Mouse (Mus musculus): Measurements from ENCODE around the gene Gm49380. TPM values are rescaled to one million over a fixed set of nuclear protein-coding genes. Genes with fewer than 3 reads are reported as not detected.

Gene Gm49380
- polyA plus RNA-seq, 1 experiment from 2014 or later, result 0.12 TPM

DNA sequence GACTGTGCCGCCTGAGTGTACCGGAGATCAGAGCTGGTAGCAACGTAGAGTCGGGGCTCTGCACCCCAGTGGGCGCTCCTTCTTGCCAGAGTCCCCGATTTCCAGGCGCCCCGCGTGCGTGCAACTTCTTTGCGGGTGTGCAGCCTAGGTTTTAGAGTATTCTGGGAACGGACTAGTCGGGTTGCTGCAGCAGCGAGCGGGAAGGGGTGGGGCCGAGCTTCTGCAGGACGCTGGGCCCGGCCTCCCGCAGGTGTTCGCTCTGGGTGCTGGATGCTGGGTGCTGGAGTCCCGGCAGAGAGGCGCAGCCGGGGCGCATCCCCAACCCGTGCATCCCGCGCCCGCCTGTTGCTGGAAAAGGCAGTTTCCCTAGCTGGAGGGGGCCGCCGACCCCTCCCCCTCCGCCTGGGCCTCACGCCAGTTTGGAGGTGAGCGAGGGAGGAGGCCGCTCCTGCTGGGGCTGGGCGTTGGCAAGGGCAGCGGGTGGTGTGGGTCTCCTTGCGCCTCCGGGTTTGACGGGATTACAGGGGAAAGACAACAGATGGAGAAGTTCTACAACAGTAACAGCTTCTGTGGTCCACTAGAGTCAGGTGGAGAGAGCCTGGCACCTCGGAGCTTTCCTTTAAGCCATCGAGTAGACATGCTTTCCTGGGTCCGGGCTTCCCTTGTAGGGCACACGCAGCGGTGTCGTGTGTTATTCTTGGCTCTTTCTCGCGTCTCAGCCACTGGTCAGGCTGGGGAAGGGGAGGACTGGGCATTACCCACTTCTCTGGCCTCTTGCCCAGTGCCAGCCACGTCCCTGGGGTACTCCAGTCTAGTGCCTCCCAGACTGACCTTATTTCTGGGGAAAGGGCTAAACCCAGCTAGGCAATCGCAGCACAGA lies 21.8 kb upstream of the Gm49380 start:
- ATAC-seq, result peak; percentile 24; the same call in 1 of the 2 replicates
- 3% methylated on average over 49 of the region's 49 CpGs for WGBS

DNA sequence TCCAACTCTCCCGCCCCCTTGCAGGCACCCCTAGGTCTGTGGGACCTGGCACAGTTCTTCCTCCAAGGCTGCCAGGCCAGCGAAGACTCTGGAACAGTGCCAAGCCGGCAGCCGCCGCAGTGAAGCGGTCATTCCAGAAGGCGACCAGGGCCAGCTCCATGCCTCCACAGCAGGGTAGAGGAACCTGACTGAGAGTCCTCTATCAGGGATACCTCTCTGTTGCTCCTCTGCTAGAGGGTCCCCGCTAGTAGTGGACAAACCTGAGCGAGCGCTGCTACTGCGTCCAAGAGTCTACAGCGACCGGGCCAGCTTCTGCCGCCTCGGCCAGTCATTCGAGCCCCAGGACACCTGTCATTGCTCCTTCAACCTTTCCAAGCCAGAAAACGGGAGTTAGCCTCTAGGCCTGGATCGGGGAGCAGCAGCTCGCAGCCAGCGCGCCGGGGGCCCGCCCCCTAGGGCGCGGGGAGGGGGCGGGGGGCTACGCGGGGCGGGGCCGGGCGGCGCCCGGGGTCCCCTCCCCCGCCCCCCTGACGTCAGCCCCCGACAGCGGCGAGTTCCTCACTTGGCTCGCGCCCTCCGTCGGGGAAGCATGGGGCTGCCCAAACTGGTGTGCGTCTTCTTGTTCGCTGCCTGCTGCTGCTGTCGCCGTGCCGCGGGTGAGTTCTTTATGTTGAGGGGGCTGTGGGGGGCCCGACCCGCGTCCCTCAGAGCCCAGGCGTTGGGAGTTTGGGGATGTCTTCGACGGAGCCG lies 21.0 kb upstream of the Gm49380 start, which contains the start of gene Mcam:
Gene Mcam, plus strand, starts transcription at position 369 of the 750 bp plus-strand sequence.
- ATAC-seq, result peak; percentile 27
- no peaks in the 10 kb centered on the region for H3K36me3 ChIP-seq (ENCODE audit: control insufficient read depth, insufficient read depth, low read length)

More for the DNA sequence above, 21.8 kb upstream of the Gm49380 start:
- Histone ChIP-seq H3K36me3 (ENCODE audit: control insufficient read depth, insufficient read depth, low read length) (no peaks in the 10 kb centered on the region), H3K4me1 (ENCODE audit: control insufficient read depth, insufficient read depth, low read length) (peaks cover 39% of the 10 kb centered on the region), H3K4me2 (ENCODE audit: low read depth, low read length) (peak overlapping the region; percentile 95), H3K4me3 (ENCODE audit: low read length) (peak overlapping the region; percentile 75), H3K27me3 (replicated peaks; ENCODE audit: control insufficient read depth, insufficient read depth, low read length) (peaks cover 15% of the 10 kb centered on the region), H3K27ac (ENCODE audit: low read length) (peak overlapping the region; percentile 77), H3K9me3 (ENCODE audit: control insufficient read depth, low read length) (no peaks in the 10 kb centered on the region), H3K9ac (ENCODE audit: low read depth, low read length) (peak overlapping the region; percentile 75)

DNA sequence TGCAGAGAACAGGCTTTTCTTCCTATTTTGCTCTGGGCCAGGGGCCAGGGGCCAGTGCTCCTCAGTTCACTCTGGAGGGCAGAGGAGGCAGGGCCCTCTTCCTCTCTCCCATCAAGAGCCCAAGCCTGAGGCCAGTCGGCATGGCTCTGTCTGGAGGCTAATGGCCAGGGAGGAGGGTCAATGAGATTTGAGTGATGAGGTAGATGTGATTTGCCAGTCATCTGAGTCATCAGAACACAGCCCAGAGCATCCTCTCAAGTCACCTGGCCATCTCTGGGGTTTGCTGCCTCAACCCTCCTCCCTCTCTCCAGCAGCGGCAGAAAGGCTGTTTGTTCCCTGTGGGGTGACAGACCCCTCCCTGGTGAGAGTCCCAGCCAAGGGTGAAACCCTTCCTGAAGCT lies 20.0 kb upstream of the Gm49380 start:
- Histone ChIP-seq H3K4me2 (ENCODE audit: low read depth, low read length) (peak overlapping the region; percentile 95), H3K36me3 (ENCODE audit: control insufficient read depth, insufficient read depth, low read length) (no peaks in the 10 kb centered on the region), H3K4me3 (ENCODE audit: low read length) (peak overlapping the region; percentile 75), H3K4me1 (ENCODE audit: control insufficient read depth, insufficient read depth, low read length) (peaks cover 45% of the 10 kb centered on the region), H3K27me3 (replicated peaks; ENCODE audit: control insufficient read depth, insufficient read depth, low read length) (peaks cover 15% of the 10 kb centered on the region), H3K9me3 (ENCODE audit: control insufficient read depth, low read length) (no peaks in the 10 kb centered on the region), H3K9ac (ENCODE audit: low read depth, low read length) (peak overlapping the region; percentile 75), H3K27ac (ENCODE audit: low read length) (peak overlapping the region; percentile 85)
- ATAC-seq, result no peak
- WGBS, result 20% methylated on average over 2 of the region's 2 CpGs

More for the DNA sequence above, 21.0 kb upstream of the Gm49380 start, which contains the start of gene Mcam:
- peak within 1 kb of the TSS; percentile 85 for H3K27ac ChIP-seq (ENCODE audit: low read length)
- peak within 1 kb of the TSS; percentile 75 for H3K4me3 ChIP-seq (ENCODE audit: low read length)
- under 1% methylated on average over 51 of the region's 55 CpGs for WGBS
- peaks cover 15% of the 10 kb centered on the region for H3K27me3 ChIP-seq (replicated peaks; ENCODE audit: control insufficient read depth, insufficient read depth, low read length)
- peak within 1 kb of the TSS; percentile 95 for H3K4me2 ChIP-seq (ENCODE audit: low read depth, low read length)
- H3K9ac ChIP-seq (ENCODE audit: low read depth, low read length), result peak within 1 kb of the TSS; percentile 75
- H3K4me1 ChIP-seq (ENCODE audit: control insufficient read depth, insufficient read depth, low read length), result peaks cover 39% of the 10 kb centered on the region
- H3K9me3 ChIP-seq (ENCODE audit: control insufficient read depth, low read length), result no peaks in the 10 kb centered on the region

DNA sequence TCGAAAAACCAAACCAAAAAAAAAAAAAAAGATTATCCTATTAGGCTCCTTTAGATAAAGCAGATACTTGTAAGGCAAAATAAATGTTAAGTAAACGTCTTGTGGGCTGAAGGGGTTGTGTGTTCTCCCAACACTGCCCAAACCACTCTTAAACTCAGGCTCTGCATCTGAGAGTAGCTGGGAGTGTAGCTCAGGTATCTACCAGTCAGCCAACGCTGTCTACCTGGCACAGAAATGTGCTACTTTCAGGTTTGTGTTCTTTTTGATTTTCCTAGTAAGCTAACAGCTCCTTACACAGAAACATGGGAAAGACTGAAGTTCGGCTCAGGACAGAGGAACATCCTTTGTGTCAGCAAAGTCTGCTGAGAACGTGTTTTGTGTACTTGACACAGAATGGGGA lies 18.9 kb upstream of the Gm49380 start:
- Histone ChIP-seq H3K4me1 (ENCODE audit: control insufficient read depth, insufficient read depth, low read length) (peaks cover 45% of the 10 kb centered on the region), H3K9ac (ENCODE audit: low read depth, low read length) (no peak overlapping the region), H3K9me3 (ENCODE audit: control insufficient read depth, low read length) (no peaks in the 10 kb centered on the region), H3K4me3 (ENCODE audit: low read length) (no peak overlapping the region), H3K4me2 (ENCODE audit: low read depth, low read length) (no peak overlapping the region), H3K27ac (ENCODE audit: low read length) (no peak overlapping the region; the same call in 1 of the 2 replicates), H3K36me3 (ENCODE audit: control insufficient read depth, insufficient read depth, low read length) (no peaks in the 10 kb centered on the region), H3K27me3 (replicated peaks; ENCODE audit: control insufficient read depth, insufficient read depth, low read length) (peaks cover 15% of the 10 kb centered on the region)
- ATAC-seq, result no peak
- 55% methylated on average over 5 of the region's 5 CpGs for WGBS

DNA sequence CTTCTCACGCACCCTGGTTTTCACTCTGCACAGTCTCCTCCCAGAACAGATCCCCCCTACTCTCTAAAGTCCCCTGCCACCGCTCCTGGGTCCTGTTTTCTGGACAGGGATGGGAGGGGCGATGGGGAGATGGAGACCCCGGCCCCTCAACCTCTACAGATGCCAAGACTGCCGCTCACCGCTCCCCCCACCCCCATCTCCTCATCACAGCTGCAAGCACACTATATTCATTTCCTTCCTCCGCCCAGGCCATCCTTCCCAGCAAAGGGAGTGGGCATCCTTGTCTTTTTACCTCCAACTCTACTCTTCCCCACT lies 17.9 kb upstream of the Gm49380 start:
- no peak overlapping the region for H3K9ac ChIP-seq (ENCODE audit: low read depth, low read length)
- ATAC-seq, result no peak
- WGBS, result 45% methylated on average over 7 of the region's 7 CpGs

DNA sequence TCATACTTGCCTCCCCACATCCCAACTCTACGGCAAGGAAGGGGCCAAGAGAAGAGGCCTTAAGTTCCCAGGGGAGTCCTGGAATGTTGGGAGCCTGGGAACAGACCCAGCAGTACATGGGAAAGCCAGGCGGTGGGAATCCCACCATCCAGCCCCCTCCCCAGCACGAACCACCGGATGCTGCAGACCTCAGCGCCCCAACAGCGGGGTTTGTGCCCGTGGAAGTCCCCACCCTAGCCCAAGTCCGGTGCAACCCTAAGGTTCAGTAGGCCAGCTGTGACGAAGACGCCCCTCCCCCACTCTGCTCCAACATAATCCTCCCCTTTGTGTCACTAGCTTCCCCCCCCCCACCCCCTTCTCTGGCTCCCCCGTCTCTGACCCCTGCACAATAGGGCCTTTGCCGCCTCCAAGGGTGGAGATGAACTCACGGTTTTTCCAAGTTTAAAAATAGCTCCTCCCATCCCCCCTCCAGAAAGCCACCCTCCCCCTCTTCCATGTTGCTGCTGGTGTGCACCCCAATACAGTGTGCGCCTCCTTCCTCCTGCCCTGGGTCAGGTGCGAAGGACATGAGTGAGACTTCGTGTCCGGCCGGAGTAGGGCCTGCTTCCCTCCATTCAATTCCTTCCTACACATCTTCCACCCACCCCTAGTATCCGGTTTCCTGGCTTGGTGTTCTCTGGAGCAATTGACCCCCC lies 17.4 kb upstream of the Gm49380 start:
- 18% methylated on average over 18 of the region's 19 CpGs for WGBS
- Histone ChIP-seq H3K9ac (ENCODE audit: low read depth, low read length) (peak overlapping the region; percentile 61), H3K4me1 (ENCODE audit: control insufficient read depth, insufficient read depth, low read length) (peaks cover 42% of the 10 kb centered on the region), H3K27ac (ENCODE audit: low read length) (peak overlapping the region; percentile 91), H3K27me3 (replicated peaks; ENCODE audit: control insufficient read depth, insufficient read depth, low read length) (peaks cover 15% of the 10 kb centered on the region), H3K4me2 (ENCODE audit: low read depth, low read length) (peak overlapping the region; percentile 63), H3K4me3 (ENCODE audit: low read length) (peak overlapping the region; percentile 41), H3K36me3 (ENCODE audit: control insufficient read depth, insufficient read depth, low read length) (no peaks in the 10 kb centered on the region), H3K9me3 (ENCODE audit: control insufficient read depth, low read length) (no peaks in the 10 kb centered on the region)
- ATAC-seq, result peak; percentile 27

More for the DNA sequence above, 17.9 kb upstream of the Gm49380 start:
- Histone ChIP-seq H3K4me3 (ENCODE audit: low read length) (no peak overlapping the region), H3K36me3 (ENCODE audit: control insufficient read depth, insufficient read depth, low read length) (no peaks in the 10 kb centered on the region), H3K4me2 (ENCODE audit: low read depth, low read length) (no peak overlapping the region), H3K9me3 (ENCODE audit: control insufficient read depth, low read length) (no peaks in the 10 kb centered on the region), H3K27ac (ENCODE audit: low read length) (peak overlapping the region; percentile 80), H3K27me3 (replicated peaks; ENCODE audit: control insufficient read depth, insufficient read depth, low read length) (peaks cover 15% of the 10 kb centered on the region), H3K4me1 (ENCODE audit: control insufficient read depth, insufficient read depth, low read length) (peaks cover 45% of the 10 kb centered on the region)

DNA sequence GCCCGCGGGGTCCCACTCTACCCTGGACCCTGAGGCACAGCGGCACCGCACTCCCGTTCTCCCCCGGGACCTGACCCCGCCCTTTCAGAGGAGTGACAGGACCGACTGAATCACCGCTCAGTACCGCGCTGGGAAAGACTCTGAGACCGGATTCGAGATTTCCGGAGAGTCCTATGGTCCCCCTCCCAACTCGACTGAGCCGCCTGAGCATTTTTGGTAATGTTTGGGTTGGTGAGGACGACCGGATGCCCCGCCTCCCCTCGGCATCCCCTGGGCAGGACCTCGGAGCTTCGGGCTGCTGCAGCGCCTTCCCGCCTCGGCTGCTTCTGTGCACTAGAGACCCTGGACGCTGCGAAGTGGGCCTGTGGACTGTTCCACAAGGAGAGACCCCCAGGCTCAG lies 16.7 kb upstream of the Gm49380 start:
- under 1% methylated on average over 27 of the region's 27 CpGs for WGBS
- ATAC-seq, result peak; percentile 69
- no peaks in the 10 kb centered on the region for H3K9me3 ChIP-seq (ENCODE audit: control insufficient read depth, low read length)
- peaks cover 12% of the 10 kb centered on the region for H3K27me3 ChIP-seq (replicated peaks; ENCODE audit: control insufficient read depth, insufficient read depth, low read length)
- H3K4me3 ChIP-seq (ENCODE audit: low read length), result peak overlapping the region; percentile 41
- peaks cover 36% of the 10 kb centered on the region for H3K4me1 ChIP-seq (ENCODE audit: control insufficient read depth, insufficient read depth, low read length)
- H3K27ac ChIP-seq (ENCODE audit: low read length), result peak overlapping the region; percentile 91
- H3K36me3 ChIP-seq (ENCODE audit: control insufficient read depth, insufficient read depth, low read length), result no peaks in the 10 kb centered on the region
- H3K4me2 ChIP-seq (ENCODE audit: low read depth, low read length), result peak overlapping the region; percentile 63
- H3K9ac ChIP-seq (ENCODE audit: low read depth, low read length), result peak overlapping the region; percentile 61

DNA sequence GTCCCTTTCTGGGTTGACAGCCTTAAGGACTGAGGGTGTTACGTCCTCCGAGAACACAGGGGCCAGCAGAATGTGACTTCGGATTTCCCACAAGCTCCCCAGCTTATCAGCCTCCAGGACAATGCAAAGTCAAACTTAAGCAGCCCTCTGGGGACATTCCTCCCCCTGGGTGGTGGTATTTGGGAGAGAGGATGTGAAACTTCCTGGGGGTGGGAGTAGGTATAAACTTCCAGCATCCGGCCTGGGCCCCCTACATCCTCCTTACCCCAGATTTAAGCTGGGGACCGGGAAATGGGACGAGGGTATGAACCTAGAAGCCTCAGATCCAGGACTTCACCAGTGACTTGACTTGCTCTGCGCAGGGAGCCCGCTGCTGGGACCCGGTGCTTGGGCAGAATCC lies 16.3 kb upstream of the Gm49380 start:
- H3K9ac ChIP-seq (ENCODE audit: low read depth, low read length), result peak overlapping the region; percentile 61
- no peaks in the 10 kb centered on the region for H3K36me3 ChIP-seq (ENCODE audit: control insufficient read depth, insufficient read depth, low read length)
- peaks cover 10% of the 10 kb centered on the region; the same call in 1 of the 2 replicates for H3K27me3 ChIP-seq (replicated peaks; ENCODE audit: control insufficient read depth, insufficient read depth, low read length)
- no peaks in the 10 kb centered on the region for H3K9me3 ChIP-seq (ENCODE audit: control insufficient read depth, low read length)
- WGBS, result 11% methylated on average over 9 of the region's 9 CpGs
- H3K4me3 ChIP-seq (ENCODE audit: low read length), result peak overlapping the region; percentile 41
- peak overlapping the region; percentile 88 for H3K27ac ChIP-seq (ENCODE audit: low read length)
- ATAC-seq, result no peak; the same call in 1 of the 2 replicates
- H3K4me2 ChIP-seq (ENCODE audit: low read depth, low read length), result peak overlapping the region; percentile 63
- peaks cover 32% of the 10 kb centered on the region for H3K4me1 ChIP-seq (ENCODE audit: control insufficient read depth, insufficient read depth, low read length)

Data from intestine, embryonic 16.5 days (tissue).